Mouse (Mus musculus) MEL (cell line): Measurements from ENCODE around the gene Tcf12. TPM values are rescaled to one million over a fixed set of nuclear protein-coding genes. Genes with fewer than 3 reads are reported as not detected.

Experiments used
- DNase-seq: peaks from one replicate; pipeline ENCODE4 v3.0.0; 2011; ENCODE audit warnings: low read depth, low spot score
- H3K27ac ChIP-seq: 2 replicates; pipeline ENCODE4 v1.5.1; 2012; ENCODE audit warnings: low read depth, mild to moderate bottlenecking, control low read depth, low read length, moderate library complexity; ENCODE audit not compliant: control insufficient read depth
- H3K27me3 ChIP-seq, 2 experiments: fragments of 150-350 bp in 1 of 2; sonication (generic) in 1 of 2; 2 replicates each; pipeline ENCODE4 v1.6.1; 2012; ENCODE audit warnings: low read length in 2 of 2, mild to moderate bottlenecking in 2 of 2, improper control_type of control experiment in 1 of 2, moderate library complexity in 1 of 2; ENCODE audit not compliant: insufficient read depth in 2 of 2, control insufficient read depth in 1 of 2
- H3K36me3 ChIP-seq, 2 experiments: 2 replicates each; pipeline ENCODE4 v1.6.1; 2012 to 2014; ENCODE audit warnings: low read length in 2 of 2, improper control_type of control experiment in 1 of 2, inconsistent platforms in 1 of 2, mild to moderate bottlenecking in 1 of 2; ENCODE audit not compliant: insufficient read depth in 2 of 2, control insufficient read depth in 1 of 2
- H3K4me1 ChIP-seq, 2 experiments: fragments of 150-350 bp in 1 of 2; sonication (generic) in 1 of 2; 2 replicates each; pipeline ENCODE4 v1.6.1; 2012; ENCODE audit warnings: low read length in 2 of 2, improper control_type of control experiment in 1 of 2, mild to moderate bottlenecking in 1 of 2; ENCODE audit not compliant: insufficient read depth in 2 of 2, control insufficient read depth in 1 of 2
- H3K4me3 ChIP-seq, 2 experiments: fragments of 150-350 bp in 1 of 2; sonication (generic) in 1 of 2; 2 replicates each; pipeline ENCODE4 v1.5.1; 2012; ENCODE audit warnings: low read depth in 2 of 2, low read length in 2 of 2, mild to moderate bottlenecking in 2 of 2, moderate library complexity in 2 of 2, control low read depth in 1 of 2, improper control_type of control experiment in 1 of 2; ENCODE audit not compliant: control insufficient read depth in 1 of 2, insufficient read depth in 1 of 2
- H3K79me2 ChIP-seq: 2 replicates; pipeline ENCODE4 v1.6.1; 2012; ENCODE audit warnings: mild to moderate bottlenecking, low read length, moderate library complexity; ENCODE audit not compliant: control insufficient read depth, poor library complexity, insufficient read depth
- H3K9ac ChIP-seq: 2 replicates; pipeline ENCODE4 v1.6.1; 2012; ENCODE audit warnings: low read depth, mild to moderate bottlenecking, control low read depth, low read length, moderate library complexity; ENCODE audit not compliant: control insufficient read depth, poor library complexity, severe bottlenecking
- H3K9me3 ChIP-seq: fragments of 150-350 bp; sonication (generic); replicated peaks from 2 replicates; pipeline ENCODE4 v1.6.1; 2012; ENCODE audit warnings: mild to moderate bottlenecking, low read length, improper control_type of control experiment, moderate library complexity; ENCODE audit not compliant: insufficient read depth
- CHD1 ChIP-seq: IDR thresholded peaks from 2 replicates; pipeline ENCODE4 v1.6.1; 2012; ENCODE audit warnings: low read depth, mild to moderate bottlenecking, inconsistent platforms, low read length, improper control_type of control experiment
- E2F4 ChIP-seq: IDR thresholded peaks from 2 replicates; pipeline ENCODE4 v1.6.1; 2011; ENCODE audit warnings: low read depth, low read length, improper control_type of control experiment, borderline replicate concordance
- EP300 ChIP-seq, 2 experiments: IDR thresholded peaks; 2 replicates each; pipeline ENCODE4 v1.6.1; 2011; ENCODE audit warnings: improper control_type of control experiment in 2 of 2, low read length in 2 of 2, low read depth in 1 of 2, mild to moderate bottlenecking in 1 of 2
- ETS1 ChIP-seq: IDR thresholded peaks from 2 replicates; pipeline ENCODE4 v1.6.1; 2012; ENCODE audit warnings: low read depth, mild to moderate bottlenecking, inconsistent platforms, low read length, improper control_type of control experiment, moderate library complexity
- GATA1 ChIP-seq: IDR thresholded peaks from 2 replicates; pipeline ENCODE4 v1.6.1; 2011; ENCODE audit warnings: low read depth, low read length, improper control_type of control experiment
- JUND ChIP-seq: IDR thresholded peaks from 2 replicates; pipeline ENCODE4 v1.6.1; 2011; ENCODE audit warnings: low read depth, mild to moderate bottlenecking, improper control_type of control experiment, low read length
- MAX ChIP-seq: IDR thresholded peaks from 2 replicates; pipeline ENCODE4 v1.6.1; 2011; ENCODE audit warnings: low read length, improper control_type of control experiment
- MAZ ChIP-seq: IDR thresholded peaks from 2 replicates; pipeline ENCODE4 v1.6.1; 2012; ENCODE audit warnings: low read depth, mild to moderate bottlenecking, inconsistent platforms, low read length, improper control_type of control experiment
- MXI1 ChIP-seq: IDR thresholded peaks from 2 replicates; pipeline ENCODE4 v1.6.1; 2011; ENCODE audit warnings: mild to moderate bottlenecking, low read depth, low read length, improper control_type of control experiment
- MYC ChIP-seq: IDR thresholded peaks from 2 replicates; pipeline ENCODE4 v1.6.1; 2011; ENCODE audit warnings: low read depth, mild to moderate bottlenecking, low read length, improper control_type of control experiment, moderate library complexity
- POLR2AphosphoS2 ChIP-seq: IDR thresholded peaks from 2 replicates; pipeline ENCODE4 v1.6.1; 2011; ENCODE audit warnings: low read length, improper control_type of control experiment
- SIN3A ChIP-seq: IDR thresholded peaks from 2 replicates; pipeline ENCODE4 v1.6.1; 2012; ENCODE audit warnings: low read length, improper control_type of control experiment, inconsistent platforms
- SMC3 ChIP-seq: IDR thresholded peaks from 2 replicates; pipeline ENCODE4 v1.6.1; 2011; ENCODE audit warnings: low read depth, low read length, improper control_type of control experiment
- TCF12 ChIP-seq: IDR thresholded peaks from 2 replicates; pipeline ENCODE4 v1.6.1; 2014; ENCODE audit warnings: low read depth, mild to moderate bottlenecking, inconsistent platforms, low read length, improper control_type of control experiment, moderate library complexity
- UBTF ChIP-seq: IDR thresholded peaks from 2 replicates; pipeline ENCODE4 v1.6.1; 2012; ENCODE audit warnings: low read depth, mild to moderate bottlenecking, inconsistent platforms, low read length, improper control_type of control experiment, moderate library complexity, borderline replicate concordance; ENCODE audit not compliant: insufficient read depth
- USF2 ChIP-seq, 2 experiments: IDR thresholded peaks; 2 replicates each; pipeline ENCODE4 v1.6.1; 2011 to 2012; ENCODE audit warnings: improper control_type of control experiment in 2 of 2, low read length in 2 of 2, borderline replicate concordance in 1 of 2, inconsistent platforms in 1 of 2, low read depth in 1 of 2, mild to moderate bottlenecking in 1 of 2; ENCODE audit not compliant: insufficient read depth in 1 of 2
- ZC3H11A ChIP-seq: IDR thresholded peaks from 2 replicates; pipeline ENCODE4 v1.6.1; 2012; ENCODE audit warnings: low read depth, mild to moderate bottlenecking, inconsistent platforms, low read length, improper control_type of control experiment
- polyA plus RNA-seq, 2 experiments: library from polyadenylated mRNA; stranded (reverse) in 1 of 2; unstranded in 1 of 2; fragments of >175 nt in 1 of 2; fragments of >200 nt in 1 of 2; gene quantifications; 2 replicates each; pipeline versions ENCODE4 v1.2.1 to v1.2.4; 2012; ENCODE audit warnings: low replicate concordance in 2 of 2, low read depth in 1 of 2; ENCODE audit not compliant: insufficient read length in 2 of 2, insufficient read depth in 1 of 2, missing spikeins in 1 of 2
- total RNA-seq: library from RNA; depleted of rRNA; stranded (reverse); fragments of 300-350 nt; gene quantifications from 2 replicates; pipeline ENCODE4 v1.2.3, GENCODE M21; 2012

Tcf12 gene
- total and polyA plus RNA-seq, 3 experiments = 29.3 to 70.5 (median 39.6) TPM

- DNase-seq = peak; percentile 50
- Histone ChIP-seq H3K4me1 (peaks cover 13 to 38% of the 10 kb centered on the region in 2 experiments), H3K4me3 (peak overlapping the region; percentile 0 to 24; a peak in 1 of 4 replicates)
- TF ChIP-seq UBTF (no peak), SMC3 (no peak), ETS1 (peak; percentile 22; the same call in 1 of the 2 replicates), MAX (no peak), USF2 (IDR thresholded peaks at IDR 0.05; ENCODE audit: borderline replicate concordance in 1 of 2, insufficient read depth in 1 of 2, low read depth in 1 of 2, low read length in 2 of 2) (no peak), GATA1 (peak; percentile 65), SIN3A (no peak; the same call in none of the 2 replicates), EP300 (IDR thresholded peaks at IDR 0.05; ENCODE audit: low read depth in 1 of 2, low read length in 2 of 2) (peak; percentile 71 to 84), MAZ (no peak), TCF12 (peak; percentile 72), POLR2AphosphoS2 (no peak), CHD1 (0 out of 2 replicates have a peak, but pooled peaks have one; percentile 10)
- TF ChIP-seq, all 39 proteins: peak for 5
- Histone ChIP-seq H3K9ac (peak overlapping the region; percentile 29), H3K27ac (peak overlapping the region; percentile 75), H3K79me2 (no peaks in the 10 kb centered on the region), H3K27me3 (no peaks in the 10 kb centered on the region), H3K36me3 (peaks cover 0 to 45% of the 10 kb centered on the region in 2 experiments; a peak in 3 of 4 replicates), H3K9me3 (no peaks in the 10 kb centered on the region)
These were observed 180.3 kb downstream of the Tcf12 start for GRCm38 (mm10) chr9:71931358-71931715.

GRCm38 (mm10) chr9:71930431-71931357 lies 181.0 kb downstream of the Tcf12 start:
- Histone ChIP-seq H3K4me1 (peaks cover 13 to 38% of the 10 kb centered on the region in 2 experiments), H3K79me2 (no peaks in the 10 kb centered on the region), H3K9ac (peak overlapping the region; percentile 46), H3K27ac (peak overlapping the region; percentile 75), H3K4me3 (peak overlapping the region in 1 of 2 experiments; percentile 24; a peak in 1 of 4 replicates), H3K36me3 (peaks cover 0 to 45% of the 10 kb centered on the region in 2 experiments; a peak in 3 of 4 replicates), H3K9me3 (no peaks in the 10 kb centered on the region)
- DNase-seq = peak; percentile 54
- TF ChIP-seq CHD1 = peak; percentile 3; the same call in 1 of the 2 replicates
- no peak for TF ChIP-seq JUND
- TF ChIP-seq GATA1 = peak; percentile 72
- TF ChIP-seq TCF12 = peak; percentile 44; the same call in 1 of the 2 replicates
- 0 out of 2 replicates have a peak, but pooled peaks have one; percentile 4 for TF ChIP-seq ZC3H11A
- TF ChIP-seq SIN3A = peak; percentile 9; the same call in 1 of the 2 replicates
- TF ChIP-seq MXI1 = no peak; the same call in 1 of the 2 replicates
- TF ChIP-seq E2F4 = no peak
- TF ChIP-seq ETS1 = peak; percentile 38; the same call in 1 of the 2 replicates
- TF ChIP-seq MYC = 0 out of 2 replicates have a peak, but pooled peaks have one; percentile 33
- TF ChIP-seq, all 39 proteins: peak for 7
- no peaks in the 10 kb centered on the region for H3K27me3 ChIP-seq
